Mouse (Mus musculus): ENCODE measurements around the gene Tmprss13. TPM values are rescaled to one million over a fixed set of nuclear protein-coding genes. Genes with fewer than 3 reads are reported as not detected.

Gene Tmprss13
- polyA plus RNA-seq, 1 experiment from 2014 or later: 0.05 TPM

Other genes starting within 250 kb of the Tmprss13 start
- gene Jaml, start 239.9 kb upstream of the Tmprss13 start, polyA plus RNA-seq (2016; fragmentation: Nextera tagmentation; extraction: Ambion mirVana): 0.10 and 0.14 TPM in 2 replicates
- 4.2 and 5.6 TPM in 2 replicates for gene Scn2b, start 201.3 kb upstream of the Tmprss13 start, polyA plus RNA-seq (2016; fragmentation: Nextera tagmentation; extraction: Ambion mirVana)
- 0.16 and 0.28 TPM in 2 replicates for gene Scn4b, start 180.7 kb upstream of the Tmprss13 start, polyA plus RNA-seq (2016; fragmentation: Nextera tagmentation; extraction: Ambion mirVana)
- gene BC049352, start 137.1 kb upstream of the Tmprss13 start, polyA plus RNA-seq (2016; fragmentation: Nextera tagmentation; extraction: Ambion mirVana): not detected in 2 replicates
- not detected in 2 replicates for gene Tmprss4, start 115.0 kb upstream of the Tmprss13 start, polyA plus RNA-seq (2016; fragmentation: Nextera tagmentation; extraction: Ambion mirVana)
- 0.62 and 0.89 TPM in 2 replicates for gene Il10ra, start 50.0 kb upstream of the Tmprss13 start, polyA plus RNA-seq (2016; fragmentation: Nextera tagmentation; extraction: Ambion mirVana)
- gene Fxyd6, start 51.1 kb downstream of the Tmprss13 start, polyA plus RNA-seq (2016; fragmentation: Nextera tagmentation; extraction: Ambion mirVana): 164 and 189 TPM in 2 replicates
- 0.83 and 1.8 TPM in 2 replicates for gene Fxyd2, start 80.6 kb downstream of the Tmprss13 start, polyA plus RNA-seq (2016; fragmentation: Nextera tagmentation; extraction: Ambion mirVana)
- 0.23 and 0.66 TPM in 2 replicates for gene Dscaml1, start 107.5 kb downstream of the Tmprss13 start, polyA plus RNA-seq (2016; fragmentation: Nextera tagmentation; extraction: Ambion mirVana)

Data from midbrain, embryonic 10.5 days (tissue).